In the genomic region with DNA sequence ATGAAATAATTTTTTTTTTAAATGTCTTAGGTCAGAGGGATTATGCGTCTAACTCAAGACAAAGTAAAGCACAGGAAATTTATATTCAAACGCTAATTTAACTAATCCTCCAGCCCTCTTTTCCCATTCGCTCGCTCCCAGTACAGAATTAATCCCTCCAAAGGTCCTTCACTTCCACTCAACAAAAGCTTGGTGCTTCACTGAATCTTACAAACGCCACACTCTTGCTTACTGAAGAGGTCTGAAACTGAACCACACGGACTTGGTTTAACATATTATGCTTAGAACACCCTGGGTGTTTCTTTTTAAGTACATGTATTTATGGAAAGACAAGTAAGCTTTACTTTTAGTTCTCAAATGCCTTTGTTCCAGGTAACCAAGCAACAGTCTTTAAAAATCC, we compare ENCODE assay signal across 22 mouse cellular contexts.
"Had no signal": no experiment of that assay in that cellular context is flagged by ENCODE, and none has a peak within 500 bp of the region (broad histone marks: within the 10 kb centered on the region; RNA-seq: fewer than 3 reads in every experiment).

No protein-coding gene starts in this region.

- H3K36me3 ChIP-seq: limb, embryonic 12.5 days; limb, embryonic 15.5 days; lung, embryonic 15.5 days; neural tube, embryonic 13.5 days had no signal

- H3K9me3 ChIP-seq: limb, embryonic 12.5 days; limb, embryonic 15.5 days; lung, embryonic 15.5 days; neural tube, embryonic 13.5 days had no signal

- H3K4me3 ChIP-seq: limb, embryonic 12.5 days; limb, embryonic 15.5 days; lung, embryonic 15.5 days; myocyte; neural tube, embryonic 13.5 days had no signal

- H3K4me2 ChIP-seq: limb, embryonic 12.5 days; limb, embryonic 15.5 days; liver, embryonic 11.5 days; lung, embryonic 15.5 days; neural tube, embryonic 13.5 days had no signal

- DNase-seq: kidney, adult 18-20 months; kidney, adult 9 months; kidney, postnatal 14 days; kidney, postnatal 4 days; left cerebral cortex, postnatal 4 days; liver, postnatal 0 days; lung, postnatal 14 days; lung, postnatal 4 days; right cerebral cortex, adult 18-20 months; right cerebral cortex, postnatal 14 days; right cerebral cortex, postnatal 4 days; thymus, adult 18-20 months; thymus, postnatal 36 days had no signal

- H3K9ac ChIP-seq: limb, embryonic 12.5 days; limb, embryonic 15.5 days; liver, embryonic 14.5 days; liver, postnatal 0 days; lung, embryonic 15.5 days; neural tube, embryonic 13.5 days had no signal

- ATAC-seq: inflammation-experienced regulatory T-cells, adult 6 months; intestine, embryonic 16.5 days; liver, postnatal 0 days had no signal

- H3K27ac ChIP-seq: limb, embryonic 12.5 days; limb, embryonic 15.5 days; liver, embryonic 14.5 days; lung, embryonic 15.5 days; neural tube, embryonic 13.5 days had no signal

- H3K4me1 ChIP-seq: limb, embryonic 12.5 days; limb, embryonic 15.5 days; lung, embryonic 15.5 days; neural tube, embryonic 13.5 days had no signal

- H3K27me3 ChIP-seq: limb, embryonic 12.5 days; limb, embryonic 15.5 days; lung, embryonic 15.5 days; neural tube, embryonic 13.5 days had no signal
